Mouse (Mus musculus) embryonic facial prominence, embryonic 14.5 days (tissue): ENCODE data around the gene Olfr1489. TPM values are rescaled to one million over a fixed set of nuclear protein-coding genes. Genes with fewer than 3 reads are reported as not detected.
"Not testable (repeated sequence)": the region's sequence is repeated elsewhere in the genome, so short reads cannot be mapped to it uniquely, and the experiment has no call there.

ENCODE experiments used
- ATAC-seq: fragments of 200-750 bp; cut with Nextera tagmentation; 2 replicates; pipeline ENCODE4 v1.8.0; 2017; ENCODE audit warnings: low read depth, moderate number of reproducible peaks, moderate TSS enrichment
- DNase-seq: peaks from one replicate; pipeline ENCODE4 v3.0.0-alpha.2; 2015; ENCODE audit warnings: low spot score
- H3K27ac ChIP-seq: fragments of 300-500 bp; sonication (generic); replicated peaks from 2 replicates; pipeline ENCODE4 v1.5.1; 2014; ENCODE audit warnings: low read depth, mild to moderate bottlenecking, low read length, moderate library complexity
- H3K27me3 ChIP-seq: fragments of 300-500 bp; sonication (generic); replicated peaks from 2 replicates; pipeline ENCODE4 v1.6.1; 2014; ENCODE audit warnings: low read length; ENCODE audit not compliant: control insufficient read depth, insufficient read depth
- H3K36me3 ChIP-seq: fragments of 300-500 bp; sonication (generic); 2 replicates; pipeline ENCODE4 v1.6.1; 2014; ENCODE audit warnings: low read length, mixed read lengths; ENCODE audit not compliant: control insufficient read depth, insufficient read depth
- H3K4me1 ChIP-seq: fragments of 300-500 bp; sonication (generic); 2 replicates; pipeline ENCODE4 v1.6.1; 2014; ENCODE audit warnings: antibody characterized with exemption, low read length; ENCODE audit not compliant: control insufficient read depth, insufficient read depth
- H3K4me2 ChIP-seq: fragments of 300-500 bp; sonication (generic); 2 replicates; pipeline ENCODE4 v1.6.1; 2014; ENCODE audit warnings: low read depth, mild to moderate bottlenecking, low read length, moderate library complexity, mixed read lengths
- H3K4me3 ChIP-seq: fragments of 300-500 bp; sonication (generic); 2 replicates; pipeline ENCODE4 v1.5.1; 2014; ENCODE audit warnings: low read depth, mild to moderate bottlenecking, low read length
- H3K9ac ChIP-seq: fragments of 300-500 bp; sonication (generic); 2 replicates; pipeline ENCODE4 v1.6.1; 2014; ENCODE audit warnings: low read depth, mild to moderate bottlenecking, low read length, moderate library complexity, mixed read lengths
- H3K9me3 ChIP-seq: fragments of 300-500 bp; sonication (generic); 2 replicates; pipeline ENCODE4 v1.6.1; 2016; ENCODE audit warnings: low read length; ENCODE audit not compliant: control insufficient read depth
- WGBS: fragments of 180-500 bp; shearing (Covaris S2); extraction: QIAGEN DNeasy Blood & Tissue Kit; methylation state at CpG from one replicate; pipeline ENCODE4 v1.1.7; 2014; 5-methylcytosine and 5-hydroxymethylcytosine counted together
- microRNA-seq: library from miRNA; unstranded; fragments of <30 nt; microRNA quantifications from one replicate; pipeline ENCODE4, GENCODE M21; 2016; ENCODE audit warnings: borderline number of aligned reads
- polyA plus RNA-seq: library from polyadenylated mRNA; unstranded; fragments of >200 nt; fragmentation: Nextera tagmentation; extraction: Ambion mirVana; gene quantifications from 2 replicates; pipeline ENCODE4 v1.2.1, GENCODE M21; 2014

The Olfr1489 gene
- polyA plus RNA-seq = not detected in 2 replicates

DNA sequence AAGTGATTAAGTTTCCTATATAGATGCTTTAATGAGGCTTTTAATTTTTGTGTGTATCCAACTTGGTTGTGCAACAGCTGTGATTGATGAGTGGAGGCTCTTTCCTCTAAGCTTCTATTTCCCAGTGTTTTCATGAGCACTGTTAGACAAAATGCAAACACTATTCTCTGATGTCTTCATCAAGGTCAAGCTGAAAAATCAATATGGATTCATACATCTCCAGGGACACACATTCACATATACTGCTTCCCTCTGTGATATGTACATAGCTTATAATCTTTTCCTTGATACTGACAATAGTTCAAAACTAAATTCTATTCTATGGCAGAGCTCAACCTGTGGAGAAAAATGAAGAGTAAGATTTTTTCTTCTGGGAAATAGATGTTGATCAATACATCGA lies at the start of gene Olfr1489:
TSS of gene Olfr1489 (plus strand) at position 301 of the 400 bp plus-strand sequence.
- WGBS = 79% methylated on average over 1 of the region's 1 CpGs
- no peaks in the 10 kb centered on the region for H3K27me3 ChIP-seq
- H3K9me3 ChIP-seq = no peaks in the 10 kb centered on the region
- H3K27ac ChIP-seq = no peak within 1 kb of the TSS
- H3K4me2 ChIP-seq = no peak within 1 kb of the TSS
- no peaks in the 10 kb centered on the region for H3K36me3 ChIP-seq
- ATAC-seq (no peak), DNase-seq (no peak)
- H3K9ac ChIP-seq = no peak within 1 kb of the TSS
- no peaks in the 10 kb centered on the region for H3K4me1 ChIP-seq
- H3K4me3 ChIP-seq = no peak within 1 kb of the TSS

DNA sequence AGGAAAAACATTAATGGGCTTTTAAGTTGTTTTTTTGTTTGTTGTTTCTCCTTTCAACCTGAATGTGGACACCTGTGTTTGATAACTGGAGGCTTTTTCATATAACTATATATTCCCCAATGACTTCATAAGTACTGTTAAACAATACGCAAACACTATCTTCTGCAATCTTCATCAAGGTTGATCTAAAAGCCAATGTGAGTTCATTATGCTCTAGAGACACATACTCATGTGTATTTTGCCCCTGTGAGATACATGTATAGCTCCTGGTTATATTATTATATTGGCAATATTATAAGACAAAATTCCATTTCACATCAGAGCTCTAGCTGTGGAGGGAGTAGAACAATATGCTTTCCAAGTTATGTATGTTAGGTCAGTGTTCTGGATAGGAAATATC lies 48.2 kb upstream of the Olfr1489 start, which contains the start of gene Olfr1484:
TSS of gene Olfr1484 (plus strand) at position 301 of the 400 bp plus-strand sequence.
- WGBS = 93% methylated on average over 1 of the region's 1 CpGs
- DNase-seq (no peak), ATAC-seq (no peak)
- H3K4me1 ChIP-seq = no peaks in the 10 kb centered on the region
- H3K27ac ChIP-seq = no peak within 1 kb of the TSS
- H3K4me2 ChIP-seq = no peak within 1 kb of the TSS
- H3K4me3 ChIP-seq = no peak within 1 kb of the TSS
- H3K9ac ChIP-seq = no peak within 1 kb of the TSS
- H3K36me3 ChIP-seq = no peaks in the 10 kb centered on the region
- H3K27me3 ChIP-seq = no peaks in the 10 kb centered on the region
- H3K9me3 ChIP-seq = 0 out of 2 replicates have a peak, but pooled peaks cover 3% of the 10 kb centered on the region

DNA sequence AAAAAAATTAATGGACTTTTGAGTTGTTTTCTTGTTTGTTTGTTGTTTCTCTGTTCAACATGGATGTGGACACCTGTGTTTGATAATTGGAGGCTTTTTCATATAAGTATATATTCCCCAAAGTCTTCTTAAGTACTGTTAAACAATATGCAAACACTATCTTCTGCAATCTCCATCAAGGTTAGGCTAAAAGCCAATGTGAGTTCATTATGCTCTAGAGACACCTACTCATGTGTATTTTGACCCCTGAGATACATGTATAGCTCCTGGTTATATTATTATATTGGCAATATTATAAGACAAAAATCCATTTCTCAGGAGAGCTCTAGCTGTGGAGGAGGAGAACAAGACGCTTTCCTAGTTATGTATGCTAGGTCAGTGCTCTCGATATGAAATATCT lies 14.3 kb upstream of the Olfr1489 start, which contains the start of gene Olfr1487:
TSS of gene Olfr1487 (plus strand) at position 301 of the 400 bp plus-strand sequence.
- H3K9ac ChIP-seq, H3K4me3 ChIP-seq, H3K27ac ChIP-seq, H3K9me3 ChIP-seq, ATAC-seq, H3K36me3 ChIP-seq, H3K27me3 ChIP-seq, H3K4me2 ChIP-seq, H3K4me1 ChIP-seq, DNase-seq: not testable (repeated sequence)
- 89% methylated on average over 2 of the region's 2 CpGs for WGBS

DNA sequence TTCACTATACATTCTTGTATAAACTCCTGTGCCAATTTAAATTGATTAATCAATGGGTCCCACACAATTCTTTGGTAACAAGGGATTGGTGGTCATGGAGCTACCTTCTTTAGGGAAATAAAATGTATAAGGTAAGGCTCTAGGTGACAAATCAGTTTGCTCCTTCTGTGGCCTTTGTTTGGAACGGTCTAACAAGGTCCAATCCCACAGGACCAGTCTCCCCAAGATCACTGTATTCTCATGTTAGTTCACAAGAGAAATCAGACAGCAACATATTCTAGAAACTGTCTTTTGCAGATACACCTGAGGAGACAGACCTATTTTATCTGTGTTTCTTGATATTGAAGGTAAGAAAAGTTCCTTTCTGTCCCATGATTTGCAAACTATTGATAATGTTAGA lies 19.4 kb downstream of the Olfr1489 start, which contains the start of gene Olfr1490:
TSS of gene Olfr1490 (plus strand) at position 301 of the 400 bp plus-strand sequence.
- no peak within 1 kb of the TSS for H3K4me3 ChIP-seq
- no peak for ATAC-seq
- no peak within 1 kb of the TSS for H3K4me2 ChIP-seq
- no peaks in the 10 kb centered on the region for H3K36me3 ChIP-seq
- H3K9ac ChIP-seq = no peak within 1 kb of the TSS
- no peak for DNase-seq
- 75% methylated on average over 1 of the region's 1 CpGs for WGBS
- no peaks in the 10 kb centered on the region for H3K9me3 ChIP-seq
- H3K4me1 ChIP-seq = no peaks in the 10 kb centered on the region
- no peaks in the 10 kb centered on the region for H3K27me3 ChIP-seq
- no peak within 1 kb of the TSS for H3K27ac ChIP-seq

Small RNAs within 50 kb of the gene (microRNA-seq; reads per million reads assigned to microRNA genes)
- gene Gm22323 = not detected
- not detected for gene Gm23931

Other genes starting within 250 kb of the Olfr1489 start
- not detected in 2 replicates for gene Olfr1469, start 223.8 kb upstream of the Olfr1489 start, polyA plus RNA-seq
- not detected in 2 replicates for gene Olfr1471, start 188.2 kb upstream of the Olfr1489 start, polyA plus RNA-seq
- gene Olfr1472, start 175.5 kb upstream of the Olfr1489 start, polyA plus RNA-seq = not detected in 2 replicates
- gene Olfr1474, start 162.1 kb upstream of the Olfr1489 start, polyA plus RNA-seq = not detected in 2 replicates
- not detected in 2 replicates for gene Olfr1475, start 151.4 kb upstream of the Olfr1489 start, polyA plus RNA-seq
- not detected in 2 replicates for gene Olfr1477, start 131.1 kb upstream of the Olfr1489 start, polyA plus RNA-seq
- not detected in 2 replicates for gene Olfr1480, start 103.7 kb upstream of the Olfr1489 start, polyA plus RNA-seq
- not detected in 2 replicates for gene Olfr1484, start 48.1 kb upstream of the Olfr1489 start, polyA plus RNA-seq
- not detected in 2 replicates for gene Olfr1487, start 14.2 kb upstream of the Olfr1489 start, polyA plus RNA-seq
- gene Olfr1490, start 19.5 kb downstream of the Olfr1489 start, polyA plus RNA-seq = not detected in 2 replicates
- not detected in 2 replicates for gene Olfr1491, start 65.6 kb downstream of the Olfr1489 start, polyA plus RNA-seq
- 0.10 TPM in 1 of 2 replicates, not detected in the other for gene Olfr1493-ps1, start 91.7 kb downstream of the Olfr1489 start, polyA plus RNA-seq
- not detected in 2 replicates for gene Olfr1494, start 108.1 kb downstream of the Olfr1489 start, polyA plus RNA-seq
- gene Olfr1495, start 133.0 kb downstream of the Olfr1489 start, polyA plus RNA-seq = not detected in 2 replicates
- gene Olfr1496, start 146.3 kb downstream of the Olfr1489 start, polyA plus RNA-seq = not detected in 2 replicates
- gene Olfr1497, start 166.6 kb downstream of the Olfr1489 start, polyA plus RNA-seq = 0.13 TPM in 1 of 2 replicates, not detected in the other
- gene Olfr1499, start 187.8 kb downstream of the Olfr1489 start, polyA plus RNA-seq = not detected in 2 replicates
- not detected in 2 replicates for gene Olfr1500, start 198.9 kb downstream of the Olfr1489 start, polyA plus RNA-seq
- 0.14 TPM in 1 of 2 replicates, not detected in the other for gene Olfr1501, start 219.1 kb downstream of the Olfr1489 start, polyA plus RNA-seq
- not detected in 2 replicates for gene Olfr1502, start 230.2 kb downstream of the Olfr1489 start, polyA plus RNA-seq